Mouse (Mus musculus) ovary, postnatal 10 days (tissue): ENCODE results near the gene Chst2.

Experiments
- DNase-seq: peaks from one replicate; pipeline ENCODE4 v3.0.0; 2022; ENCODE audit warnings: low spot score

The Chst2 gene

GRCm38 (mm10) chr9:95406571-95407561 is at the start of gene Chst2:
TSS of gene Chst2 (minus strand) at chr9:95406722.
- DNase-seq = peak; percentile 77

- no peak for DNase-seq
Observed at GRCm38 (mm10) chr9:95451931-95452330, 45.4 kb upstream of the Chst2 start.

- no peak for DNase-seq
Observed at GRCm38 (mm10) chr9:95450586-95450985, 44.1 kb upstream of the Chst2 start.

GRCm38 (mm10) chr9:95442321-95442731 is 35.8 kb upstream of the Chst2 start:
- no peak for DNase-seq

GRCm38 (mm10) chr9:95437883-95438282 is 31.4 kb upstream of the Chst2 start:
- no peak for DNase-seq

- DNase-seq = no peak
Observed at GRCm38 (mm10) chr9:95436294-95436613, 29.7 kb upstream of the Chst2 start.

- DNase-seq = no peak
Observed at GRCm38 (mm10) chr9:95435506-95436293, 29.2 kb upstream of the Chst2 start.

GRCm38 (mm10) chr9:95428277-95428676 is 21.8 kb upstream of the Chst2 start:
- DNase-seq = no peak

GRCm38 (mm10) chr9:95413911-95414310 is 7.4 kb upstream of the Chst2 start:
- no peak for DNase-seq

- no peak for DNase-seq
Observed at GRCm38 (mm10) chr9:95412047-95412446, 5.5 kb upstream of the Chst2 start.

GRCm38 (mm10) chr9:95407586-95408220 is 1.2 kb upstream of the Chst2 start:
- DNase-seq = no peak

- DNase-seq = peak; percentile 35
Observed at GRCm38 (mm10) chr9:95405946-95406570, 464 bp downstream of the Chst2 start.

GRCm38 (mm10) chr9:95405511-95405945 is 994 bp downstream of the Chst2 start:
- DNase-seq = peak; percentile 38

- DNase-seq = no peak
Observed at GRCm38 (mm10) chr9:95404811-95405465, 1.6 kb downstream of the Chst2 start.

GRCm38 (mm10) chr9:95401686-95402085 is 4.8 kb downstream of the Chst2 start:
- no peak for DNase-seq

GRCm38 (mm10) chr9:95392011-95392410 is 14.5 kb downstream of the Chst2 start:
- no peak for DNase-seq

GRCm38 (mm10) chr9:95389956-95390355 is 16.6 kb downstream of the Chst2 start:
- DNase-seq = no peak

- no peak for DNase-seq
Observed at GRCm38 (mm10) chr9:95387881-95388380, 18.6 kb downstream of the Chst2 start.

- no peak for DNase-seq
Observed at GRCm38 (mm10) chr9:95375966-95376365, 30.6 kb downstream of the Chst2 start.

- no peak for DNase-seq
Observed at GRCm38 (mm10) chr9:95375336-95375735, 31.2 kb downstream of the Chst2 start.

- no peak for DNase-seq
Observed at GRCm38 (mm10) chr9:95373741-95374140, 32.8 kb downstream of the Chst2 start.
